Mouse (Mus musculus): ENCODE measurements around the gene 1700020N15Rik. TPM values are rescaled to one million over a fixed set of nuclear protein-coding genes. Genes with fewer than 3 reads are reported as not detected.
"Not testable (repeated sequence)": the region's sequence is repeated elsewhere in the genome, so short reads cannot be mapped to it uniquely, and the experiment has no call there.

1700020N15Rik gene
- polyA plus RNA-seq (2015; fragmentation: Nextera tagmentation; extraction: Ambion mirVana) = not detected in 2 replicates

- H3K9ac ChIP-seq; H3K9me3 ChIP-seq (replicated peaks); H3K4me3 ChIP-seq; H3K27ac ChIP-seq; ATAC-seq; H3K27me3 ChIP-seq; H3K4me1 ChIP-seq; H3K36me3 ChIP-seq (ENCODE audit: poor library complexity, severe bottlenecking); H3K4me2 ChIP-seq: not testable (repeated sequence)
- WGBS = 73% methylated on average over 5 of the region's 5 CpGs
Measured at GRCm38 (mm10) chrX:69945000-69945399, at the start of gene 1700020N15Rik. 1700020N15Rik (plus strand) TSS chrX:69945300.

GRCm38 (mm10) chrX:69976790-69977579 lies 31.9 kb downstream of the 1700020N15Rik start:
- H3K36me3 ChIP-seq (ENCODE audit: poor library complexity, severe bottlenecking) = no peaks in the 10 kb centered on the region
- no peak overlapping the region for H3K9ac ChIP-seq
- 57% methylated on average over 2 of the region's 2 CpGs for WGBS
- H3K4me3 ChIP-seq = no peak overlapping the region
- ATAC-seq = peak; percentile 38; the same call in 1 of the 2 replicates
- H3K4me2 ChIP-seq = no peak overlapping the region
- no peaks in the 10 kb centered on the region for H3K9me3 ChIP-seq (replicated peaks)
- no peaks in the 10 kb centered on the region for H3K27me3 ChIP-seq
- no peaks in the 10 kb centered on the region for H3K4me1 ChIP-seq
- no peak overlapping the region for H3K27ac ChIP-seq

Data from forebrain, embryonic 13.5 days (tissue).